Mouse (Mus musculus) granulocyte monocyte progenitor cell, adult 5-6 weeks (primary cell): ENCODE results near the gene Ccdc73. TPM values are rescaled to one million over a fixed set of nuclear protein-coding genes. Genes with fewer than 3 reads are reported as not detected.
"Not testable (repeated sequence)": the region's sequence is repeated elsewhere in the genome, so short reads cannot be mapped to it uniquely, and the experiment has no call there.

ENCODE experiments used
- ATAC-seq: replicated peaks from 2 replicates; pipeline ENCODE4 v1.8.0; 2016; ENCODE audit warnings: mild to moderate bottlenecking, moderate TSS enrichment, inconsistent platforms; ENCODE audit not compliant: poor library complexity, severe bottlenecking
- total RNA-seq, 2 experiments: library from RNA; stranded (forward) in 1 of 2; stranded (reverse) in 1 of 2; fragments of 200-712, 200-1000 nt in 1 of 2; fragments of >200 nt in 1 of 2; fragmentation: Nextera tagmentation in 1 of 2; gene quantifications; 2 replicates each; pipeline ENCODE4 v1.2.3; 2014 to 2017

The Ccdc73 gene
- total RNA-seq, 2 experiments from 2014 or later, result 18.1 TPM; not detected in 1

- ATAC-seq, result no peak
These were observed 155.5 kb downstream of the Ccdc73 start for GRCm38 (mm10) chr2:105023031-105023615.

GRCm38 (mm10) chr2:105023815-105024214 lies 156.2 kb downstream of the Ccdc73 start:
- no peak for ATAC-seq

DNA sequence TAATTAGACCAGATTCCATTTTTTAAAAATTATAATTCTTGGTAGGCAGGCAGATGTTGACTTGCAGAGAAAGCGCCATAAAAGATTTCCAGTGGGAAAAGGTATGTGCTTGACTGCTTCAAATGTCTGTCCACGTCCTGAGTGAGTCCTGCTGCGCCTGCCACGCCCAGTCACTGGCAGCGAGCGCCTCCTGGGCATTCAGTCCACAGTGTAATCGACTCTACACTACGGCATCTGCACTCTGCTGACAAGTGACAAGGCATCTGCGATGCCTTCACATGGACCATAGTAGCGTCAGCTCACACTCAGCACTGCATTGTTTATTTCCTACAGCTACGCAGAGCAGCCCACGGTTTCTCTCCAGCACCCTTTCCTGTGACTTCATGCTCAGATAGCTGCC lies 158.0 kb downstream of the Ccdc73 start:
- not testable (repeated sequence) for ATAC-seq

GRCm38 (mm10) chr2:105026950-105027695 lies 159.5 kb downstream of the Ccdc73 start:
- ATAC-seq, result no peak

DNA sequence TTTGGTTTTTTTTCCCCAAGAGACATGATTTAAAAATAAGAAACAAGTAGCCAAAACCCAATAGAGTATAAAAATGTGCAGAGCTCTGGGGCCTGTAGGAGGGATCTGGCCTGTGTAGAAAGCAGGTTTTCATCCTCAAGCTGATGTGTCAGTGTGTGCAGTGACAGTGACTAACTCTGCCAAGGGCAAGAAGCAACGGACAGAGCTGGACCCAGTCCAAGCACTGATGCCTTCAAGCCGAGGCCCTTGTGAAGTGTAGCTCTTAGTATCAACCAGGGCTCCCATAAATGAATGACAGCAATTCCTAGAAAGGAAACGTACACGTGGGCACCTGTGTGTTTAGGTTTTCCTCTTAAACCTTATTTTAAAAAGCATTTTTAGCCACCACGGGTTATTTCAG lies 161.2 kb downstream of the Ccdc73 start:
- no peak; the same call in 1 of the 2 replicates for ATAC-seq

GRCm38 (mm10) chr2:105030505-105030904 lies 162.9 kb downstream of the Ccdc73 start:
- no peak for ATAC-seq

GRCm38 (mm10) chr2:105034084-105034483 lies 166.5 kb downstream of the Ccdc73 start:
- ATAC-seq, result no peak

DNA sequence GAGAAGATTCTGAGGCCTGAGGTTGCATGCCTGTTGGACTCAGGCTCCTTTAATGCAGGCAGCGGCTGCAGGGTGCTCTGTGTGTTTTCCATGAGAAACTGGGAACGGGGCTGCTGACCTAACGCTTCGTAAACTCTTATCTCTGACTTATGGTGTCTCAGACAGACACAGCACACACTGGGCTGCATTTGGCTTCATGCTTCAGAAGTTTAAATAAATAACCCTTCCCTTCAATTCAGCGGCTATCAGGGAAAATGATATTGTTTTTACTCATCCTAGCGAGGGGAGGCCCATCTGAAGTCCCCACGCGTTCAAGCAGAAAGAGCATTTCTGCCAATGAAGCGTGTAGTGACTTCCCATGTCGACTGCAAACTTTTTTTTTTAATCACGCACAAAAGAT lies 168.4 kb downstream of the Ccdc73 start:
- ATAC-seq, result no peak

DNA sequence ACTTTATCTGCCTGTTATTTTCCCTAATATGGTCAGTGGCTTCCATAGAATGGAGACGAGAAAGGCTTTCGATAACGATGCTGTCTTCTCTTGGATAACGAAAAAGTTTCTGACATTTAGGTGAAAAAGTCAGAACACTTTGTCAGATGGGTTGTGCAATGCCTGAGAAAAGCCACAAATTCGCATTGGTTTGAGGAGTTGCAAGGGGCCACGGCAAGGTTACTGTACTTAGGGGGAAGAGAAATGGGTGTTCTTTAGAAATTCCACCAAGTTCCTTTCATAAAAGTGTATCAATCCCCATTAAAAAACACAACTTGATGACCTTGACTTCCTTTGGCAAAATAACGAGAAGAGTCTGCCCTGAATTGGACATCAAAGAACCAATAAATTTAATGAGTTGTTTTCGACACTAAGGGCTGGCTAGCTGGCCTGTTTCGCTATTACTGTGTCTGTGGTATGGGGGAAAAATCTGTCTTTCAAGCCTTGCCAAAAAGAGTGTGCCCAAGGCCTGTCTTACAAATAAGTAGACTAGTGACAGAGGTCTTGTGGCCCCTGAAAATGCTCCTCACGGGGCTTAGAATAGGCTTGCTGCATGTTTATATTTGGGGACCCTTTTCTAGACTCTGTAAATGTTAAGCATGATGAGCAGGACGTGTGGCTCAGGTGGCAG lies 168.9 kb downstream of the Ccdc73 start:
- ATAC-seq, result no peak

DNA sequence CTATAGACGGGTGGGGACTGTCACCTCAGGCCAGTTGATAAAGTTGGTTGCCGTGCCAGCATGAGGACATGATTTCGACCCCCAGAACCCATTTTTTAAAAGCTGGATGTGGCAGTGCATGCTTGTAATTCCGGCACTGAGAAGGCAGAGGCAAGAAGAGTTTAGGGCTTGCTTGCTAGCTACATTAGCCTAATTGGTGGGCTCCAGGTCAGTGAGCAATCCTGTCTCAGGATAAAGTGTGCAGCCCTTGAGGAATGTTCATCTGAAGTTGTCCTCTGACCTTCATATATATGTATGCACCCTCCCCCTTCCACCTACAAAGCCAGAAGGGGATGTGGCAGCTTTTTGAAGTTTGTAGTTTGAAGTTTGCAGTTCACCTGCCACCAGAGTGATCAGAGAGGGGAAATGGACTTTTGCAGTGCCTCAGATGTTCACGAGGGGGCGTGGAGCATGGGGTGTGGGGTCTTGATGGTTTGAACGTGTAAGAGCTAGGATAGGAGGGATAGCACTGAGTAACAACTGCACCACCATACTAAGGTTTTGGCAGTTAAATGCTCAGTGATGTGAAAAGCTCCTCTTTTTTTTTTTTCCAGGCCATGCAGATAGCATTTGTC lies 170.5 kb downstream of the Ccdc73 start:
- ATAC-seq, result no peak

GRCm38 (mm10) chr2:105038879-105039278 lies 171.3 kb downstream of the Ccdc73 start:
- no peak for ATAC-seq

DNA sequence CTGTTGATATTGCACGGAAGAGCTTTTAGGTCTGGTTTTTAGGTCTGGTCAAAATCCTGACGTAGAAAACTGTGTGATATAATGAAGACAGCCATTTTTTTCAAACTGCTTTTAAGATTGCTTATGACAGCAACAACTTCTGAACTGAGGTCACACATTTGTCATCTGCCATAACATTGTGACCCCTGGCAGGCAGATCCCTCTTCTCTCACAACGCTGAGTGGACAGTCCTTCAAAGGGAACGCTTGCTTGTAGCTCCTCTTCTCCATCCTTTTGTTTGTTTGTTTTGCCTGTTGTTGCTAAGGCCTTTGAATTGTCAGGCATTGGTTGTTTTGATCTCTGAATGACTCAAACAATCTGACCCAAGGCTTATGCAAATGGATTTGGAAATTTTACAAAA lies 173.3 kb downstream of the Ccdc73 start:
- no peak for ATAC-seq

DNA sequence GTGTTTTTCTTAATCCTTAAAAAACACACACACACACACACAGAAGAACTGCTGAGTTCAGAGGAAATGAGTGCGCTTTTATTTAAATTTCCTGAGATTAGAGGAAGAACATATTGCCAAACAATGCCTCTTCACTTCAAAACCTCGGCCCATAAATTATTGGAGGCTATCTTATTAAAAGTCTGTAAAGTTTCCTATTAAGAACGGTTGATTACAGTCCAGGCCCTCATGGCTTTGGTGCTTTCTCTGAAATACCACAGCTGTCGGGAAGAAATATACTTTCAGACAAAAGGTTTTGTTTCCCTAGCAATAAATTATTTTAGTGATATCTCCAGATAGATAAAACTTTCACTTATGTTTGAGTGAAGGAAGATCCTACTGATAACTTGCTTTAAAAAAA lies 175.5 kb downstream of the Ccdc73 start:
- no peak for ATAC-seq

- no peak for ATAC-seq
These were observed 180.7 kb downstream of the Ccdc73 start for GRCm38 (mm10) chr2:105048301-105048700.

- ATAC-seq, result no peak
These were observed 187.9 kb downstream of the Ccdc73 start for GRCm38 (mm10) chr2:105055529-105055928.

GRCm38 (mm10) chr2:105058577-105059116 lies 191.0 kb downstream of the Ccdc73 start:
- ATAC-seq, result no peak

DNA sequence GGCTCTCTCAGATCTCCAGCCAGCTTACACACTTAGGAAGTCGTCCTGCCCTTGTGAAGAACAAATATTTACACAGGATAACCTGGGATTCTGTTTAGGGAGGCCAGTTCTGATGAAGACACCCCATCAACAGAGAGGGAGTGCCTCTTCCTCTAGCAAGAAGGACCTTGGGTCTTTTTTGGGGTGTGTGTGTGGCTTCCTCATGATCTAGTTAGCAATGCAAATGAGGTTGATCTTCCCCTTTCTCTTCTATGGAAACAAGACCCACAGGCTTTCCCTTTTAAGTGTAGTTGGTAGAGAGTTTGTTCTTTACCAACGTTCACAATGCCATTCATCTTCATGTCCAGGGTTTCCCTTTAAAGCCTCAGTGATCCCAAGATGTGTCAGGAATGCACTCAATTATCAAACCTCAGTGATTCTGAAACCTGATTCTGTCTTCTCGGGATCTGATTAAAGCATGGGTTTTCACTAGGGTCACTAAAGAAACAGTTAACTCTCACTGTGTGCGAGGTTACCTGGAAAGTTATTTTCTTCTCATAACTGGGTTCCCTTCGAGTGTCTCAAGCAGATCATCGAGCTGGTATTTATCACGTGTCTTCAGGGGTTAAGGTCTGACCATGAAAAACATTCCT lies 195.3 kb downstream of the Ccdc73 start:
- no peak; the same call in 1 of the 2 replicates for ATAC-seq
